Mouse (Mus musculus): ENCODE results near the gene Tff2.
A peak's percentile ranks its signal among the peaks of the same experiment; 100 is the strongest.

The Tff2 gene

GRCm38 (mm10) chr17:31136291-31136690, 7.8 kb downstream of the Tff2 start:
- no peak for DNase-seq (ENCODE audit: low spot score)

GRCm38 (mm10) chr17:31134913-31135312, 9.2 kb downstream of the Tff2 start:
- DNase-seq (ENCODE audit: low spot score), result no peak

GRCm38 (mm10) chr17:31133776-31134175, 10.3 kb downstream of the Tff2 start:
- no peak for DNase-seq (ENCODE audit: low spot score)

DNA sequence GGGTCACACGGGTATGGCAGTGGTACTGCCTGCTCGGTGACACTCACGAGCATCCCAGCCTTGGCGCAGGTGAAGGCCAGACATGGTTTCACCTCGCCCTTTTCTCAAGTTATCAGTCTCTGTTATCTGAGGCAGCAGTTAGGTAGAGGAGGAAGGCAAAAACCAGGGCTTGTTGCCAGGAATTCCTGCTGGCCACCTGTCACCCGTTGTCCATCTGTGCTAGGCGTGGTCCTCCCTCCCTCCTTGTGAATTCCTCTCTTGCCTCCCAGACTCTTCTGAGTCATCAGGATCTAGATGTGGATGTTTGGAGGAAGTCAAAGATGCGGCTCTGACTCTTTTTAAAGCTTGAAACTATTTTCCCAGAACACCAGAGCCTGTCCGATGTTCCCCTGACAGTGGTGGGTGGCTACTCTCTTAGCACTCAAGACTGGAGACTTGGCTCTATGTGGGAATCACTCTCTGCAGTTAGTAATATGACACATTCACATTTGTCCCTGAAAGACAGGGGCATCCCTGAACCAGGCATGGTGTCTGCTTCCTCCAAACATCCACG, 12.7 kb downstream of the Tff2 start:
- DNase-seq (ENCODE audit: low spot score), result no peak

DNA sequence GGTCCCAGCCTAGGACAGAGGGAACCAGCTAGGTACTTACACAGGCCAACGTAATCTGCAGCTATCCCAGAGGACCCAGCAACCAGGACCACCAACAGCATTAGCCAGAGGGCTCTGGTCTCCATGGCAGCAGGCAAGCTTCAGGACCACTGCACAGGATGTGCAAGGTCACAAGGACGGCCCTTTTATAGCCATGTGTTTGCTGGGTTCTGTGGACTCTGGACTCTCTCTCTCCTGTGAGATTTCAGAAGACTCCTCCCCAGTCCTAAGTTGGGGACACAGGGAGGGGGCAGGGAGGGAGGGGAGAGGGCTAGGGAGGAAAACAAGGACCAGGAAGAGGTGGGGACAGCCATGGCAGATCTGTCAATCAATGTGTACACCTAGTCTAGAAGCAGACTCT, 14.6 kb downstream of the Tff2 start, which contains the start of gene Tff3:
Tff3 (minus strand) TSS at position 195 of the 400 bp plus-strand sequence.
- DNase-seq (ENCODE audit: low spot score), result no peak

GRCm38 (mm10) chr17:31128708-31129318, 15.3 kb downstream of the Tff2 start:
- DNase-seq (ENCODE audit: low spot score), result no peak

DNA sequence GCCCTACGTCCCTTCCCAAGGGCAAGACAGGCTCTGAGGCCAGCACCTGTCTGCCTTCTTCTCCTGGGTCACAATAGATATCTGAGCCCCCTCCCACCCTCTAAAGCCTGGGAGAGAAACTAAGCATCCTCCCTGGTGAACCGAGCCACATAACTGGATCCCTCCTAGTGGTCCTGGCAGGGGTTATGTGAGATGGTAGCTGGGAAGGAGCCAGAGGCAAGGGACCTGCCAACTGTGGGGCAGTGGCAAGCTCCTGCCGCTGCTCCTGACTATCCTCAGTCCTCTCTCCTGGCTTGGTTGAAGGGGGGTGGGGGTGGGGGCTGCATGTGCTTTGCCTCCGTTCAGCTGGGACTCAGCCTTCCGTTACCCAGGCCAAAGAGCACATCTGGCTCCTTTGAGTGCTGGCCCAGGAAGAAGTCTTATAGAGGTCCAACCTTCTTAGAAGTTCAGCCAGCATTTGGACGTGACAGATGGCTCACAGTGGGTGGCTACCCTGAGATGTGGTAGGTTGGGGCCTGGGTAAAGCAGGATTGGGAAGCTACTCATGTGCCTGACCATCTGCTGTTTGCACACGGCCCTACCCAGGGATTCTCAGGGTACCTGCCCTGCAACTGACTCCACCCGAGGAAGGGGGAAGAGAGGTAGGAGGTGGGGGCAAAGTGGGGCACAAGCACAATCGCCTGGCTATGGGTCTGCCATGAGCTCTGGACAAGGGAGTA, 18.4 kb downstream of the Tff2 start:
- DNase-seq (ENCODE audit: low spot score), result no peak

DNA sequence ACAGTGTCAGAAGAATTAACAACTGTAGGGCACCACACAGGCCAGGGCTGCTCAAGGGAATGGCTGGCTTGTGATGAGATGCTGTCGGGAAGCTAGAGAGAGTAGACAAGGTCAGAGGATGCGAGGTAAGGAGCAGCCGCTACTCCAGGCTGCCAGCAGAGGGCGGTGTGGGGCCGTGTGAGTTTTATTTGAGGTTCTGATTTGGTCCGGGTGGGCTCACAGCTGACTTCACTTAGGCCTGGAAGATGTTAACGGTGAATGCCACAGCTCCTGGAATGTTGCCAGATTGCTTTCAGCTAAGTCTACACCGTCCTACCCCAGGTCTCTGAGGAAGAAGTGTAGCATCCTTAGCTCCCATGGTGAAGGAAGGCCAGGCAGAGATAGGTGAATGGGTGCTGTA, 22.1 kb downstream of the Tff2 start:
- peak; percentile 27 for DNase-seq (ENCODE audit: low spot score)

DNA sequence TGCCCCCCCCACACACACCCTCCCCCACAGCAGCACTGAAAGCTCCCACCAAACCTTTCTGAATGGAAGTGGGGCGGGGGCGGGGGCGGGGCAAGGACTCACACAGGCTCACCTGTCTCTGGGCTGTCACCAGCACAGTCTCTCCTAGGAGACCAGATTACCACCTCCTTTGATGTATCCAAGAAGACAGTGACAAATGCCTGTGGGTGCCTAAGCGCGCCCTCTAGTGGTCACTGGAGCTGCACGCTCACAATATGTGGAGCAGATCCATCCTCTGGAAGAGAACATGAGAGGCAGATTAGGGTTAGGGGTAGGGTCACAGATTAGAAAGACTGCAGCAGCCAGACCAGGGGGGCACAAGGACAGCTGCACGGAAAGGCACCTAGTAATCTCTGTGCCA, 24.7 kb downstream of the Tff2 start:
- DNase-seq (ENCODE audit: low spot score), result peak; percentile 46

GRCm38 (mm10) chr17:31117946-31118345, 26.1 kb downstream of the Tff2 start:
- no peak for DNase-seq (ENCODE audit: low spot score)

DNA sequence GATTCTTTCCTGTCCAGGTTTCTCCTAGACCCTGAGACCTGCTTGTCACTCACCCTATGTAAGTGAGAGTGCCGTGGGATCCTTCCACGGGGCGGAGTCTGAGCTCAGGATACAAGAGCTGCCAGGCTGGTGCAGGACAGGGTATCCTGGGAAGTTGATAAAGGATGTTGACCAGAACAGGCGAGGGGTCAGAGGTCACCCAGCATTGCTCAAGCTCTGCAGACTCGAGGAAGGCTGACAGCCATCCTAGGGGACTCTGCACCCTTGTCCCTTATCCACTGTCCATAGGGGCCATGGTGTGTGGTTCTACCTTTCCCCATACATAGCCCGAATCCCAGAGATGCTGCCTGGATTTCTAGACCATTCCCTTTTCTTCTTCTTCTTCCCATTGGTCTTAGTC, 28.0 kb downstream of the Tff2 start:
- DNase-seq (ENCODE audit: low spot score), result no peak

DNA sequence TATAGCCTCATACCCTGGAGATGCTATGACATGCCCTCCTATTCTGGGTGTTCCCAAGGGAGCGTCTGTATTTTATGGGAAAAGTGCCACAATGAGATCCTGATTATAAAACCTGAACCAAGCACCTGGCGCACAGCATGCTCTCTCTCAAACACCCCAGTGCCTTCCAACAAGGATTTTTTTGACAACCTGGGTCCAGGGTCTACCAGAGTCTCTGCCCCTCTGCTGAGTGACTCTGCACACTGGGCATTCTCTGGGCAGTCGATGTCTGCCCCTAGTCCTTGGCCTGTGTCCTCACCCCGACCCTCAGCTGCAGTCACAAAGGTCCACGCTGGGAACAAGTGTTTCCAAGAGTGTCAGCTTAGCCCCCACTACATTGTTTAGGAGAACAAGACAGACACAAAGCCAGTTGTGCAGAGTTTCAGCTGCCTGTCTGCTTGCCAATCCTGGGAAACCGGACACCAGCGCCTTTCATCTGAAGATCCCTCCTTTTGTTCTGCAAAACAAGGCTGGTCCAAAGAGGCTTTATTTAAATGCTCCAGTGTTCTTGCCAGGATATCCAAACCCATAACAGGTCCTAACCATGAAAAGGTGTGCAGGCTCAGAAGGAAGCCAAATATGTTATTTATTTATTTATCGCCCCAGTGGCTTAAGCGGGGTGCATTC, 30.8 kb downstream of the Tff2 start:
- DNase-seq (ENCODE audit: low spot score), result no peak

DNA sequence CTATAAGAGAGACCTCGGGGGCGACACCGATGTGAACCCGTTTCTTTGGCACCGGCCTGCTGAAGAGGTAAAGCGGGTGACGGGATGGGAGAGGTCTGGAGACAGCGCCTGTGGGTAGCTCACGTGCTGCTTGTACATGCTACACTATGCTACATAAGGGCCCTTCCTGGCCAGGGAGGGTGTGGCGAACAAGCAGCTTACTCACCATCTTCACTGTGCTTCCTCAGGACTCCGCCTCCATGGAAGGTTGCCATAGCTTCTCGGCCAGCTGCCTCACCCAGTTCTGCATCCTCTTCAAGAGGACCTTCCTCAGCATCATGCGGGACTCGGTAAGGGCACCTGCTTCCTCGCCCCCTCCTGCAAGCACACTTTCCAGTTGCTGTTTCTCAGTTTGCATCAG, 35.7 kb downstream of the Tff2 start:
- no peak for DNase-seq (ENCODE audit: low spot score)

DNA sequence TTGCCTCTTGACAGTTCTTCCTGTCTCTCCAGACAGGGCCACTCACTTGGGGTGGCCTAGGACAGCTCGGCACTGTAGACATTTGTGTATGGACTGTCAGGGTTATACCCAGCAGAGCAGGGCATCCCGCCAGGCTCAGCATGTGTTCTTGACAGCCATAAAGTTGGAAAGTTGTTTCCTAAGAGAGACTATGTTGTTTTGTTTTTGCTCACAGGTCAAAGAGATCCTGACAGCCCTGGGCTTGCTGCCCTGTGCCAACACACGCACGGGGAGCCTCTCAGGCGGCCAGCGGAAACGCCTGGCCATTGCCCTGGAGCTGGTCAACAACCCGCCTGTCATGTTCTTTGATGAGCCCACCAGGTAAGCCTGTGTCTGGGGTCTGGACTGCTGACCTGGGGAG, 40.3 kb downstream of the Tff2 start:
- no peak for DNase-seq (ENCODE audit: low spot score)

GRCm38 (mm10) chr17:31103007-31103570, 41.0 kb downstream of the Tff2 start:
- no peak for DNase-seq (ENCODE audit: low spot score)

- DNase-seq (ENCODE audit: low spot score), result no peak
Observed at GRCm38 (mm10) chr17:31098788-31099187, 45.3 kb downstream of the Tff2 start.

DNA sequence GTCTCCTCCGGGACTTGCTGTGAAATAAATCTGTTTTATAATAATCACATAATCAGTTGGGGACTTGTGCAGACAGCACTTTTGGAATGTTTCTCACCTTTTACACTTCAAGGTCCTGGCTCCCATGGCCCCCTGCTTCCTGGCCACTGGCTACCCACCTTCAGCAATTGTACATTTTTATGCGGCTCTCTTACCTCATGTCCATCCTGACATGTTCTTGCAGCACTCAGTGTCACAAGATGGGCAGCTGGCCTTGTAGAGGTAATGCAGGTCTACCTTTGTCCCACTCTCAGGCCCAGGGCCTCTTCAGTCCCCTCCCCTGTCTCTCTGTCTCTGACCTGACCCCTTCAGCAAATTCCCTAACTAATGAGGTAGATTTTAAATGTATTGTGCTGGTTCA, 47.2 kb downstream of the Tff2 start:
- no peak for DNase-seq (ENCODE audit: low spot score)

DNA sequence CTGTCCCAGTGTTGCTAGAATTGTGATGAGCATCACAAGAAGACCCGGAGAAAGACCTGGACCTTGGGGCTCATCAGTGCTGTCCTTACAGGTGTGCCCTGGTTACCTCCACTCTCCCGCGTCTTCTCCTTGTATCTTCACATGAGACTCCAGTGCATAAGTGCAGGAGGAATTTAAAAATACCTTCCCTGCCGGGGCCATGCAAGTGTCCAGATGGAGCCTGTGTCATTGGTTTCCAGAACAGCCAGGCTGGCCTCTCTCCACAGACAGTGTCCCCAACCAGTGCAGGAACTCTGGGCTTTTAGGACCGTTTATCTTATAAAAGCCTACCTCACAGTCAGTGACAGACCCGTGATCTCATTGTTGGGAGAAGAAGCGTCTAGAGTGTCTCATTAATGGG, 48.5 kb downstream of the Tff2 start:
- no peak for DNase-seq (ENCODE audit: low spot score)

DNA sequence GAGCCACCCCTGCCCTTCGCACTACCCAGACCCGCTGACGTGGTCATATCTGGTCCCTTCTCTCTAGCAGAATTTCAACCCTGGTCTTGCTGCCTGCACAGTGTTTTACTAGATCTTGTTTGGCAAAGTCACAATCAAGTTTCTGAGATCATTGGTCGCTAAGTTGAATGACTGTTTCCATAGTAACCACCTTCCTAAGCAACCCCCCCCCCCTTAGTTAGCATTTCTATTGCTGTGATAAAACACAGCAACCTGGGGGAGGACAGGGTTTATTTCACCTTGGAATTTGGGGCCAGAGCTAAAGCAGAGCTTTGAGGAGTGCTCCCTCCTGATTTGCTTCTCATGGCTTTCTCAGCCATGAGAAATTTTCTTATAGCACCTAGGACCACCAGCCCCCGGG, 49.3 kb downstream of the Tff2 start:
- DNase-seq (ENCODE audit: low spot score), result no peak

All from testis, postnatal 14 days (tissue).